Mouse (Mus musculus): ENCODE results near the gene Hscb. TPM values are rescaled to one million over a fixed set of nuclear protein-coding genes. Genes with fewer than 3 reads are reported as not detected.

Hscb gene
- polyA plus RNA-seq, 1 experiment from 2014 or later = 8.9 TPM

- DNase-seq (no peak), ATAC-seq (ENCODE audit: low FRiP score, low TSS enrichment) (peak; percentile 60)
- Histone ChIP-seq H3K36me3 (ENCODE audit: control insufficient read depth, insufficient read depth, low read length) (peaks cover 22% of the 10 kb centered on the region), H3K9ac (replicated peaks; ENCODE audit: low read length) (peak overlapping the region; percentile 72), H3K4me3 (replicated peaks; ENCODE audit: low read depth, low read length) (peak overlapping the region; percentile 76), H3K27me3 (ENCODE audit: control insufficient read depth, insufficient read depth, low read length) (no peaks in the 10 kb centered on the region), H3K27ac (replicated peaks; ENCODE audit: low read depth, low read length) (no peak overlapping the region), H3K9me3 (ENCODE audit: control insufficient read depth, low read length) (no peaks in the 10 kb centered on the region), H3K4me2 (ENCODE audit: low read length) (peak overlapping the region; percentile 94), H3K4me1 (ENCODE audit: control insufficient read depth, insufficient read depth, low read length) (peaks cover 12% of the 10 kb centered on the region)
- WGBS = 57% methylated on average over 10 of the region's 10 CpGs
These were observed 58.6 kb downstream of the Hscb start for GRCm38 (mm10) chr5:110780761-110781528.

- Histone ChIP-seq H3K4me2 (ENCODE audit: low read length) (peak within 1 kb of the TSS; percentile 94), H3K4me1 (ENCODE audit: control insufficient read depth, insufficient read depth, low read length) (peaks cover 12% of the 10 kb centered on the region), H3K27ac (replicated peaks; ENCODE audit: low read depth, low read length) (peak within 1 kb of the TSS; percentile 52; the same call in 1 of the 2 replicates), H3K9ac (replicated peaks; ENCODE audit: low read length) (peak within 1 kb of the TSS; percentile 72), H3K27me3 (ENCODE audit: control insufficient read depth, insufficient read depth, low read length) (no peaks in the 10 kb centered on the region), H3K9me3 (ENCODE audit: control insufficient read depth, low read length) (no peaks in the 10 kb centered on the region), H3K36me3 (ENCODE audit: control insufficient read depth, insufficient read depth, low read length) (peaks cover 20% of the 10 kb centered on the region), H3K4me3 (replicated peaks; ENCODE audit: low read depth, low read length) (peak within 1 kb of the TSS; percentile 76)
- peak; percentile 95 for DNase-seq
- WGBS = under 1% methylated on average over 56 of the region's 57 CpGs
- ATAC-seq (ENCODE audit: low FRiP score, low TSS enrichment) = peak; percentile 88
These were observed 59.4 kb downstream of the Hscb start, which contains the start of gene Pus1 for GRCm38 (mm10) chr5:110779998-110780760. Gene Pus1, minus strand, starts transcription at chr5:110780659.

GRCm38 (mm10) chr5:110779276-110779997 is 60.1 kb downstream of the Hscb start:
- H3K9ac ChIP-seq (replicated peaks; ENCODE audit: low read length) = peak overlapping the region; percentile 72
- peak overlapping the region; percentile 76 for H3K4me3 ChIP-seq (replicated peaks; ENCODE audit: low read depth, low read length)
- DNase-seq (no peak), ATAC-seq (ENCODE audit: low FRiP score, low TSS enrichment) (no peak)
- H3K27ac ChIP-seq (replicated peaks; ENCODE audit: low read depth, low read length) = no peak overlapping the region
- no peaks in the 10 kb centered on the region for H3K9me3 ChIP-seq (ENCODE audit: control insufficient read depth, low read length)
- peak overlapping the region; percentile 94 for H3K4me2 ChIP-seq (ENCODE audit: low read length)
- WGBS = 26% methylated on average over 15 of the region's 15 CpGs
- peaks cover 22% of the 10 kb centered on the region for H3K36me3 ChIP-seq (ENCODE audit: control insufficient read depth, insufficient read depth, low read length)
- no peaks in the 10 kb centered on the region for H3K27me3 ChIP-seq (ENCODE audit: control insufficient read depth, insufficient read depth, low read length)
- H3K4me1 ChIP-seq (ENCODE audit: control insufficient read depth, insufficient read depth, low read length) = peaks cover 12% of the 10 kb centered on the region

Other genes with a start within 250 kb of the Hscb start
- gene Noc4l, start 186.4 kb downstream of the Hscb start, polyA plus RNA-seq (2014; fragmentation: Nextera tagmentation; extraction: Ambion mirVana) = 38.1 and 41.3 TPM in 2 replicates
- gene Ddx51, start 186.3 kb downstream of the Hscb start, polyA plus RNA-seq (2014; fragmentation: Nextera tagmentation; extraction: Ambion mirVana) = 16.2 and 21.7 TPM in 2 replicates
- gene Ep400, start 69.1 kb downstream of the Hscb start, polyA plus RNA-seq (2014; fragmentation: Nextera tagmentation; extraction: Ambion mirVana) = 41.0 and 55.3 TPM in 2 replicates
- gene Pus1, start 59.1 kb downstream of the Hscb start, polyA plus RNA-seq (2014; fragmentation: Nextera tagmentation; extraction: Ambion mirVana) = 12.5 and 13.5 TPM in 2 replicates
- 59.0 and 66.0 TPM in 2 replicates for gene Ulk1, start 29.7 kb downstream of the Hscb start, polyA plus RNA-seq (2014; fragmentation: Nextera tagmentation; extraction: Ambion mirVana)
- gene Chek2, start 202 bp upstream of the Hscb start, polyA plus RNA-seq (2014; fragmentation: Nextera tagmentation; extraction: Ambion mirVana) = 2.5 and 5.9 TPM in 2 replicates
- gene Ttc28, start 40.0 kb upstream of the Hscb start, polyA plus RNA-seq (2014; fragmentation: Nextera tagmentation; extraction: Ambion mirVana) = 29.9 and 30.9 TPM in 2 replicates

Measured in midbrain, embryonic 14.5 days (tissue).